Mouse (Mus musculus) cortical plate, adult 2 months (tissue): ENCODE data around the gene Pars2.

Experiments used
- CTCF ChIP-seq: fragments of 200-500 bp; IDR thresholded peaks from 2 replicates; pipeline ENCODE4 v1.5.1; 2011; ENCODE audit warnings: mild to moderate bottlenecking, control low read depth, low read length; ENCODE audit not compliant: insufficient read depth; ENCODE audit errors: extremely low read depth
- POLR2A ChIP-seq: fragments of 200-500 bp; IDR thresholded peaks from 2 replicates; pipeline ENCODE4 v1.6.1; 2011; ENCODE audit warnings: mild to moderate bottlenecking, low read length, control low read depth; ENCODE audit not compliant: insufficient read depth; ENCODE audit errors: extremely low read depth

- TF ChIP-seq CTCF (no peak), POLR2A (peak; percentile 58; the same call in 1 of the 2 replicates)
These were observed 44.0 kb upstream of the Pars2 start for GRCm38 (mm10) chr4:106606639-106607554.
